Mouse (Mus musculus) adrenal gland, postnatal 0 days (tissue): ENCODE results near the gene Esp4. TPM values are rescaled to one million over a fixed set of nuclear protein-coding genes. Genes with fewer than 3 reads are reported as not detected.

Source experiments
- polyA plus RNA-seq: library from polyadenylated mRNA; unstranded; fragments of >200 nt; fragmentation: Nextera tagmentation; extraction: Ambion mirVana; gene quantifications from 2 replicates; pipeline ENCODE4 v1.2.1, GENCODE M21; 2015

The Esp4 gene
- polyA plus RNA-seq = not detected in 2 replicates

GRCm38 (mm10) chr17:40598294-40598693 is at the start of gene Esp4:
TSS of gene Esp4 (plus strand) at chr17:40598594.

GRCm38 (mm10) chr17:40561207-40561606 is 37.2 kb upstream of the Esp4 start, which contains the start of gene Esp6:
TSS of gene Esp6 (plus strand) at chr17:40561507.

GRCm38 (mm10) chr17:40631775-40632174 is 33.4 kb downstream of the Esp4 start, which contains the start of gene Esp3:
TSS of gene Esp3 (plus strand) at chr17:40632075.

Other genes with a start within 250 kb of the Esp4 start
- not detected in 2 replicates for gene Esp8, start 78.6 kb upstream of the Esp4 start, polyA plus RNA-seq
- gene Esp6, start 37.1 kb upstream of the Esp4 start, polyA plus RNA-seq = not detected in 2 replicates
- not detected in 2 replicates for gene Esp3, start 33.5 kb downstream of the Esp4 start, polyA plus RNA-seq
- gene Esp1, start 128.5 kb downstream of the Esp4 start, polyA plus RNA-seq = not detected in 2 replicates
- gene Crisp2, start 208.4 kb downstream of the Esp4 start, polyA plus RNA-seq = not detected in 2 replicates
- gene Rhag, start 212.5 kb downstream of the Esp4 start, polyA plus RNA-seq = 4.0 and 11.4 TPM in 2 replicates